Mouse (Mus musculus): ENCODE results near the gene Wdcp. TPM values are rescaled to one million over a fixed set of nuclear protein-coding genes. Genes with fewer than 3 reads are reported as not detected.

The Wdcp gene
- 12.7 to 15.1 TPM (median 13.5 TPM) in 4 replicates for total RNA-seq (2023; ENCODE audit: inconsistent age)

GRCm38 (mm10) chr12:4842890-4843597, at the start of gene Wdcp:
Wdcp (plus strand) TSS chr12:4843303.

DNA sequence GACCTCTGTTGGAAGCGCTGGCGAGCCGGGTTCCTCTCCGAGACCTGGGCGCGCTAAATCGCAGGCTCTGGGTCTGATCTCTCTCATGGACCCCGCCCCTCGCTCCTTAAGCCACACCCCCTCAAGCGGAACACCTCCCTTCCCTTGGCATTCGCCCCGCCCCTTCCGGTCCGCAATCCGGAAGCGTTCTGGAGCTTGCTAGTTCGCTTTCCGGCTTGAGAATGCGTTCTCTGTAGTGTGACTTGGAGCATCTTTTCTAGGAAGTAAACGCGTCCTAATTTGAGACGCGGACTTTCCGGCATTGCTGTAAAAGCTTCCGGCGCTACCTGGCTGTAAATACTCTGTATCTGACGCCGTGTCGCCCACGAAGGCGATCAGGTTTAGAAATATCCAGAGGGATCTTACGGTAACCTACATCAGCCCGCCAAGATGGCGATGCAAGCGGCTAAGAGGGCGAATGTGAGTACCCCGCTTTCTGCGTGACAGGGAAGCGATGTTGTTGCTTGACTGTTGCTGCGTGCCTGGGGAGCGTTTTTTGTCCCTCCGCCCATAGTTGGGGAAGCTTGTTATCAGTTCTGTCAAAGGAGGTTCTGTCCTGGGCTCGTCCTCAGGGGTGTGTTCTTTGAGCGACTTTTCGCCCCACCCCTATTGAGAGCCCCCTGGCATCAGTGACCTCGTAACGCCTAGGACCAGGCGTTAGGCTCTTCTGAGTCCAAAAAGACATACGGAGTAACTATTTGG, 25.6 kb upstream of the Wdcp start, which contains the start of gene Sf3b6:
Sf3b6 (plus strand) TSS at position 184 of the 741 bp plus-strand sequence.

DNA sequence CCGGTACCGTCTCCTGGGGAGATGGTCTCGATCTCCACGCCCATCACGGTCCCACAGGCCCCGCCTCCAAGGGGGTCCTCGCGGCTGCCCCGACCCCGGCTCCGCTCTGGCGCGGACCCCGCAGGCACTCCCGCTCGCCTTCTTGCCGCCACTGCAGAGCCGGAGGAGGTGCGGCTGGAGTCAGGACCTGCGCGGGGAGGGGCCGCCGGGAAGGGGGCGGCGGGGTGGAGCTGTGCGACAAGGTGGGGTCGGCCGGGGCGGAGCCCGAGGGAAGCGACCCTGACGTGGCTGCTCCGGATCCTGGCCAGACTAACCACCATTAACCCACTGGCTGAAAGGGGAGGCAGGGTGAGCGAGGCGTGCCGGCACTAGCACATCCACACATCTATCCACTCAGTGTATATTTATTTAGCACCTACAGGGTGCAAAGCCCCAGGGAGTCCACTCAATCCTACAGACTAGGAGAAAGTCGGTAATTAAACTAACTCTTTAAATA, 1.7 kb upstream of the Wdcp start, which contains the start of gene Fkbp1b:
Fkbp1b (minus strand) TSS at position 200 of the 496 bp plus-strand sequence.

GRCm38 (mm10) chr12:4874161-4874927, 31.2 kb downstream of the Wdcp start, which contains the start of gene Mfsd2b:
Mfsd2b (minus strand) TSS chr12:4874359.

GRCm38 (mm10) chr12:4906951-4907906, 64.1 kb downstream of the Wdcp start, which contains the start of gene Ubxn2a:
Ubxn2a (minus strand) TSS chr12:4907705.

Other genes with a start within 250 kb of the Wdcp start
- gene Fam228a, start 104.9 kb upstream of the Wdcp start, total RNA-seq (2023; ENCODE audit: inconsistent age): 0.32 to 0.63 TPM in 2 of 4 replicates, not detected in the others
- gene Pfn4, start 74.3 kb upstream of the Wdcp start, total RNA-seq (2023; ENCODE audit: inconsistent age): 1.2 to 1.7 TPM (median 1.6 TPM) in 4 replicates
- gene Fam228b, start 74.0 kb upstream of the Wdcp start, total RNA-seq (2023; ENCODE audit: inconsistent age): 2.2 to 12.0 TPM (median 6.7 TPM) in 4 replicates
- 112 to 144 TPM (median 136 TPM) in 4 replicates for gene Sf3b6, start 25.8 kb upstream of the Wdcp start, total RNA-seq (2023; ENCODE audit: inconsistent age)
- not detected in 4 replicates for gene Fkbp1b, start 1.7 kb upstream of the Wdcp start, total RNA-seq (2023; ENCODE audit: inconsistent age)
- gene Mfsd2b, start 31.1 kb downstream of the Wdcp start, total RNA-seq (2023; ENCODE audit: inconsistent age): 2.0 to 3.4 TPM (median 2.2 TPM) in 4 replicates
- gene Ubxn2a, start 64.4 kb downstream of the Wdcp start, total RNA-seq (2023; ENCODE audit: inconsistent age): 21.1 to 25.8 TPM (median 23.9 TPM) in 4 replicates
- gene Atad2b, start 74.0 kb downstream of the Wdcp start, total RNA-seq (2023; ENCODE audit: inconsistent age): 73.2 to 86.9 TPM (median 81.8 TPM) in 4 replicates

Measured in B cell, adult (primary cell).